Mouse (Mus musculus): Measurements from ENCODE around the gene Ppp2r5e. TPM values are rescaled to one million over a fixed set of nuclear protein-coding genes. Genes with fewer than 3 reads are reported as not detected.

Gene Ppp2r5e
- polyA plus RNA-seq, 1 experiment from 2014 or later, result 25.8 TPM

DNA sequence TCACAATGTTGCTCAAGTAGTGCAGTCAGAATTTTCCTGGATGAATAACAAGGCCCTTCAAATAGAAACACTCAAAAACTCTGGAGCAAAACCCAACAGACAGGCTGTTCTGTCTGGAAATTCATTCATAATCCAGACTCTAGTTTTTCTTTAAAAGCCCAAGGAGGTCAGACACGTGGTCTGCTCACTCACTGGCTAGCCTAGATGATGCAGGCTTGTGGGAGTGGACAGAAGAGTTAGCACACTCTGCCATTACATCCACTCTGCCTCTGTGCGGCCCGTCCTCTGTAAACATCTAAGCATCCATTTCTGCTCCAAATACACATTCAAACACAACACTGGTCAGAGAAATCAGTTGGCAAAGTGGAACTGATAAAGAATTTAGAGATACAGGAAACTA lies 117.4 kb downstream of the Ppp2r5e start:
- Histone ChIP-seq H3K4me3 (ENCODE audit: low read depth, low read length) (no peak overlapping the region), H3K36me3 (ENCODE audit: control insufficient read depth, insufficient read depth, low read length) (0 out of 2 replicates have a peak, but pooled peaks cover 3% of the 10 kb centered on the region), H3K9ac (ENCODE audit: low read length) (no peak overlapping the region), H3K9me3 (replicated peaks; ENCODE audit: control insufficient read depth, low read length) (no peaks in the 10 kb centered on the region), H3K27ac (ENCODE audit: low read depth, low read length) (no peak overlapping the region), H3K4me2 (ENCODE audit: low read length) (no peak overlapping the region), H3K27me3 (replicated peaks; ENCODE audit: control insufficient read depth, insufficient read depth, low read length) (no peaks in the 10 kb centered on the region), H3K4me1 (ENCODE audit: control insufficient read depth, insufficient read depth, low read length) (no peaks in the 10 kb centered on the region)
- DNase-seq (ENCODE audit: low spot score) (no peak), ATAC-seq (no peak)
- WGBS, result 94% methylated on average over 3 of the region's 3 CpGs

- Histone ChIP-seq H3K4me2 (ENCODE audit: low read length) (no peak overlapping the region), H3K4me1 (ENCODE audit: control insufficient read depth, insufficient read depth, low read length) (no peaks in the 10 kb centered on the region), H3K9me3 (replicated peaks; ENCODE audit: control insufficient read depth, low read length) (no peaks in the 10 kb centered on the region), H3K27me3 (replicated peaks; ENCODE audit: control insufficient read depth, insufficient read depth, low read length) (no peaks in the 10 kb centered on the region), H3K36me3 (ENCODE audit: control insufficient read depth, insufficient read depth, low read length) (0 out of 2 replicates have a peak, but pooled peaks cover 3% of the 10 kb centered on the region), H3K27ac (ENCODE audit: low read depth, low read length) (no peak overlapping the region), H3K4me3 (ENCODE audit: low read depth, low read length) (no peak overlapping the region), H3K9ac (ENCODE audit: low read length) (no peak overlapping the region)
- peak; percentile 30 for DNase-seq (ENCODE audit: low spot score)
- 56% methylated on average over 4 of the region's 4 CpGs for WGBS
- ATAC-seq, result no peak
These were observed 117.9 kb downstream of the Ppp2r5e start for GRCm38 (mm10) chr12:75478117-75478516.

DNA sequence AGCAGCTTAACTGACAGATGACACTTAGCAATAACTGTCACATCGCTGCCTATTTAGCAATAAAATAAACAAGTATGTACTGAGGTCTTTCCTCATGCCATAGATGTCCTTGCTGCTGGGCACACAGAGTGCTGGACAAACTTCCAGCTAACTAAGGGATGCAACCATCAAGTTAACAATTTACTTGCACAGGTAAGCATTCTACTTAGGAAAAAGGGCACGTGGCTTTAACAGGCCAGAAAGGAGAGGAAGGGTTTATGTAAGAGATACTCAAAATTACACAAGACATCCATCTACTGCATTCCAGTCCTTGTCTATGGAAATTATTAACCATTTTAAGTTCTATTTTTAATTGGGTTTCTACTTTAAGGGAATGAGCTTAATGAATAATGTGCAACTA lies 123.0 kb downstream of the Ppp2r5e start:
- H3K9me3 ChIP-seq (replicated peaks; ENCODE audit: control insufficient read depth, low read length), result no peaks in the 10 kb centered on the region
- H3K4me1 ChIP-seq (ENCODE audit: control insufficient read depth, insufficient read depth, low read length), result no peaks in the 10 kb centered on the region
- no peak overlapping the region for H3K27ac ChIP-seq (ENCODE audit: low read depth, low read length)
- peaks cover 6% of the 10 kb centered on the region for H3K36me3 ChIP-seq (ENCODE audit: control insufficient read depth, insufficient read depth, low read length)
- ATAC-seq, result no peak
- H3K4me2 ChIP-seq (ENCODE audit: low read length), result no peak overlapping the region
- H3K27me3 ChIP-seq (replicated peaks; ENCODE audit: control insufficient read depth, insufficient read depth, low read length), result no peaks in the 10 kb centered on the region
- 97% methylated on average over 2 of the region's 2 CpGs for WGBS
- H3K9ac ChIP-seq (ENCODE audit: low read length), result no peak overlapping the region
- DNase-seq (ENCODE audit: low spot score), result no peak
- H3K4me3 ChIP-seq (ENCODE audit: low read depth, low read length), result no peak overlapping the region

DNA sequence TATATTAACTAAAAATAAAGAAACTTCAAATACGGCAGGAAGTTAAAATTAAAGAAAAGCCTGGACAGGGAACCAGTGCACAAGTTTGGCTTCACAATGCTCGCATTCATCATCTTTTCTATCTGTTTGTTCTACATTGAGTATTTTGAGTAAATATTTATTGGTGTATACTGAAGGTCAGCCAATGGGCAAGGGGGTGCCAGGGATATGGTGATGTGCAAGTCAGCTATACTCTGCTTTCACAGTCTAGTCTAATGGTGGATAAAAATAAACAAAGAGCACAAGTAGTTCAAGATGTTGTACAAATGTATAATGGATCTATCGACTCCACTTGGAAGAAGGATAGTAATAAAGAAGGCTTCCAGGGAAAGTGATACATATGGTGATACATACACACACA lies 123.9 kb downstream of the Ppp2r5e start:
- Histone ChIP-seq H3K9me3 (replicated peaks; ENCODE audit: control insufficient read depth, low read length) (no peaks in the 10 kb centered on the region), H3K4me3 (ENCODE audit: low read depth, low read length) (no peak overlapping the region), H3K27me3 (replicated peaks; ENCODE audit: control insufficient read depth, insufficient read depth, low read length) (no peaks in the 10 kb centered on the region), H3K4me1 (ENCODE audit: control insufficient read depth, insufficient read depth, low read length) (no peaks in the 10 kb centered on the region), H3K36me3 (ENCODE audit: control insufficient read depth, insufficient read depth, low read length) (peaks cover 14% of the 10 kb centered on the region), H3K9ac (ENCODE audit: low read length) (no peak overlapping the region), H3K4me2 (ENCODE audit: low read length) (no peak overlapping the region), H3K27ac (ENCODE audit: low read depth, low read length) (no peak overlapping the region)
- DNase-seq (ENCODE audit: low spot score) (no peak), ATAC-seq (no peak)
- WGBS, result 94% methylated on average over 3 of the region's 3 CpGs

DNA sequence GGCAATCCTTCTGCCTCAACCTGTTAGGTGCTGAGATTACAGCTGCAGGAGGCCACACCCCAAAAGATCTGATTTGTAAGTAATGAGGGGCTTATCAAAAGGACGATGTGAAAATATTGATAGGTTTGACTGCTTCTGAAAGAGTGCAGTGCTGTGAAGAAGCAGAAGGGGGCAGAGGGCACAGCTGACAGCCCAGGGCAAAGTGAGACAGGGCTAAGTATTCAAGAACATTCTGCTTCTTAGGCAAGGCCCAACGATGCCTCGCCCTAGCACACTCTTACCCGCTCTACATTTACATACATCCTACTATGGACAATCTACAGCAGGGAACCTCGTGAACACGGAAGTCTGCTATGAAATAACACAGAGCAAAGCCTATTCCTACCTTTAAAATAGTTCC lies 128.2 kb downstream of the Ppp2r5e start:
- Histone ChIP-seq H3K4me2 (ENCODE audit: low read length) (no peak overlapping the region), H3K9ac (ENCODE audit: low read length) (no peak overlapping the region), H3K36me3 (ENCODE audit: control insufficient read depth, insufficient read depth, low read length) (peaks cover 50% of the 10 kb centered on the region), H3K9me3 (replicated peaks; ENCODE audit: control insufficient read depth, low read length) (no peaks in the 10 kb centered on the region), H3K27me3 (replicated peaks; ENCODE audit: control insufficient read depth, insufficient read depth, low read length) (no peaks in the 10 kb centered on the region), H3K4me3 (ENCODE audit: low read depth, low read length) (no peak overlapping the region), H3K4me1 (ENCODE audit: control insufficient read depth, insufficient read depth, low read length) (no peaks in the 10 kb centered on the region), H3K27ac (ENCODE audit: low read depth, low read length) (no peak overlapping the region)
- 90% methylated on average over 6 of the region's 6 CpGs for WGBS
- ATAC-seq, result no peak
- DNase-seq (ENCODE audit: low spot score), result no peak

DNA sequence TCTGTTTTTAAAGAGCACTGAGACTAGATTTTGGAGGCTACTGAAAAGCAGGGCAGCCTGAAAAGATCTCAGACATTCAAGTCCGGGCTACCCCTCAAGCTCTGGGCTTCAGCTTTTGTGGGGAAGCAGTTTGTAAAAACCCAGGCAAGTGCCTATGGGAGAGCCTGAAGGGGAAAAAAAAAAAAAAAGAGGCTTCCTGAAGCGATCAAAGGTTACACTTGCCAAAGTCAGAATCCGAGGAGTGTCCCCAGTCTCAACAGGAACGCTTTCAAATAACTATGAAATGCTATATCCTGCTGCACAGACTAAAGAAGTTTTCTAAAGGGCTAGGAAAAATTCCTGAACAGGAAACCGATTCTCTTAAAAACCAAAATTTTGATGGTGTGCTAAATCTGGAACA lies 128.9 kb downstream of the Ppp2r5e start:
- Histone ChIP-seq H3K4me1 (ENCODE audit: control insufficient read depth, insufficient read depth, low read length) (no peaks in the 10 kb centered on the region), H3K4me2 (ENCODE audit: low read length) (no peak overlapping the region), H3K36me3 (ENCODE audit: control insufficient read depth, insufficient read depth, low read length) (peaks cover 54% of the 10 kb centered on the region), H3K27me3 (replicated peaks; ENCODE audit: control insufficient read depth, insufficient read depth, low read length) (no peaks in the 10 kb centered on the region), H3K4me3 (ENCODE audit: low read depth, low read length) (no peak overlapping the region), H3K27ac (ENCODE audit: low read depth, low read length) (no peak overlapping the region), H3K9ac (ENCODE audit: low read length) (no peak overlapping the region), H3K9me3 (replicated peaks; ENCODE audit: control insufficient read depth, low read length) (no peaks in the 10 kb centered on the region)
- WGBS, result 88% methylated on average over 5 of the region's 5 CpGs
- ATAC-seq (no peak), DNase-seq (ENCODE audit: low spot score) (no peak)

- Histone ChIP-seq H3K4me2 (ENCODE audit: low read length) (no peak overlapping the region), H3K27me3 (replicated peaks; ENCODE audit: control insufficient read depth, insufficient read depth, low read length) (no peaks in the 10 kb centered on the region), H3K4me1 (ENCODE audit: control insufficient read depth, insufficient read depth, low read length) (no peaks in the 10 kb centered on the region), H3K4me3 (ENCODE audit: low read depth, low read length) (no peak overlapping the region), H3K36me3 (ENCODE audit: control insufficient read depth, insufficient read depth, low read length) (peaks cover 62% of the 10 kb centered on the region), H3K9ac (ENCODE audit: low read length) (no peak overlapping the region), H3K27ac (ENCODE audit: low read depth, low read length) (no peak overlapping the region), H3K9me3 (replicated peaks; ENCODE audit: control insufficient read depth, low read length) (no peaks in the 10 kb centered on the region)
- no peak for DNase-seq (ENCODE audit: low spot score)
- ATAC-seq, result no peak
- WGBS, result 88% methylated on average over 7 of the region's 7 CpGs
These were observed 129.8 kb downstream of the Ppp2r5e start for GRCm38 (mm10) chr12:75466206-75466605.

DNA sequence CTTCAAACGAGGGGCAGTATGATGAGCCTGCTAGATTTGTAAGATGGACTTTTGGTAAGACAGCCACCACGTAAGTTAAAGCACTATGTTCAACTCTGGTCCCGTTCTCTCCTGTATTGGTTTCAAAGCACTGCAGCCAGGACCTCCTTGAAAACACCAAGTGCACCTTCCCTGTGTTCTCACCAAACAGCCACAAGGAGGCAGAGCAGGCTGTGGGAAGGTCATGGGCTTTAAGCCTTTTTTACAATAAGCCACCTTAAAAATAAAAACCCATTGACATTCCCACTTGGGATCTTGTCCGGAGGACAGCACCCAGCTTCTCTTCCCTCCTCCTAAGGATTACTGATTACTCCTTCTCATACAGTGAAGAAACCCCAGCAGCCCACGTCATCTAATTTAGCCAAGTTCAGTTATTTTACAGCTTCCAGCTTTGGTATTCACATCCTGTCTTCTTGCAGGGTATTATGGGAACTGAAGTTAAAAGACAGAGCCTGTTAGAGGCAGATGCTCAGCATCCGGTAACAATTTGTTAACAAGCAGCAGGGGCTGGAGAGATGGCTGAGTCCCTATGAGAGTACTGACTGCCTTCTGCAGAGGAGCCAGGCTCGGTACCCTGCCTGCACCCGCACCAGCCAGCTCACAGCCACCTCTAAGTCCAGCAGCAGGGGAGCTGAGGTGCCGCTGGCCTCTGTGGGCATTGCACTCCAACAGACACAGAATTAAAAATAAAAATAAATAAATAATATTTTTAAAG lies 131.9 kb downstream of the Ppp2r5e start:
- no peak overlapping the region for H3K9ac ChIP-seq (ENCODE audit: low read length)
- DNase-seq (ENCODE audit: low spot score) (peak; percentile 53), ATAC-seq (0 out of 2 replicates have a peak, but pooled peaks have one; percentile 40)
- H3K36me3 ChIP-seq (ENCODE audit: control insufficient read depth, insufficient read depth, low read length), result peaks cover 81% of the 10 kb centered on the region
- H3K27me3 ChIP-seq (replicated peaks; ENCODE audit: control insufficient read depth, insufficient read depth, low read length), result no peaks in the 10 kb centered on the region
- no peak overlapping the region for H3K27ac ChIP-seq (ENCODE audit: low read depth, low read length)
- H3K9me3 ChIP-seq (replicated peaks; ENCODE audit: control insufficient read depth, low read length), result no peaks in the 10 kb centered on the region
- WGBS, result 80% methylated on average over 9 of the region's 9 CpGs
- no peak overlapping the region for H3K4me2 ChIP-seq (ENCODE audit: low read length)
- H3K4me3 ChIP-seq (ENCODE audit: low read depth, low read length), result no peak overlapping the region
- H3K4me1 ChIP-seq (ENCODE audit: control insufficient read depth, insufficient read depth, low read length), result no peaks in the 10 kb centered on the region

GRCm38 (mm10) chr12:75460561-75460960 lies 135.5 kb downstream of the Ppp2r5e start:
- DNase-seq (ENCODE audit: low spot score), result no peak
- H3K4me3 ChIP-seq (ENCODE audit: low read depth, low read length), result no peak overlapping the region
- no peak overlapping the region for H3K27ac ChIP-seq (ENCODE audit: low read depth, low read length)
- no peak for ATAC-seq
- H3K4me2 ChIP-seq (ENCODE audit: low read length), result no peak overlapping the region
- H3K36me3 ChIP-seq (ENCODE audit: control insufficient read depth, insufficient read depth, low read length), result peaks cover 71% of the 10 kb centered on the region
- no peaks in the 10 kb centered on the region for H3K4me1 ChIP-seq (ENCODE audit: control insufficient read depth, insufficient read depth, low read length)
- 86% methylated on average over 5 of the region's 5 CpGs for WGBS
- no peak overlapping the region for H3K9ac ChIP-seq (ENCODE audit: low read length)
- no peaks in the 10 kb centered on the region for H3K27me3 ChIP-seq (replicated peaks; ENCODE audit: control insufficient read depth, insufficient read depth, low read length)
- no peaks in the 10 kb centered on the region for H3K9me3 ChIP-seq (replicated peaks; ENCODE audit: control insufficient read depth, low read length)

Measured in forebrain, embryonic 14.5 days (tissue).